Mouse (Mus musculus): ENCODE measurements at regions not wholly inside any gene's neighbourhood (a gene's known extent, or its start where the extent isn't known, plus 50 kb on each side); places are given as distances from the start of the nearest gene placed in this dataset.

GRCm38 (mm10) chr9:33766235-33766634, 719.5 kb upstream of the Kirrel3 start:
- no peak for DNase-seq (ENCODE audit: low read depth, low spot score)

- no peak for DNase-seq (ENCODE audit: low read depth, low spot score)
These were observed 715.9 kb upstream of the Kirrel3 start for GRCm38 (mm10) chr9:33769811-33770210.

GRCm38 (mm10) chr9:33774178-33774577, 711.5 kb upstream of the Kirrel3 start:
- no peak for DNase-seq (ENCODE audit: low read depth, low spot score)

- DNase-seq (ENCODE audit: low read depth, low spot score): peak; percentile 6
These were observed 695.1 kb upstream of the Kirrel3 start for GRCm38 (mm10) chr9:33790617-33791016.

- DNase-seq (ENCODE audit: low read depth, low spot score): no peak
These were observed 685.4 kb upstream of the Kirrel3 start for GRCm38 (mm10) chr9:33800250-33800649.

- no peak for DNase-seq (ENCODE audit: low read depth, low spot score)
These were observed 684.9 kb upstream of the Kirrel3 start for GRCm38 (mm10) chr9:33800763-33801162.

- DNase-seq (ENCODE audit: low read depth, low spot score): no peak
These were observed 670.8 kb upstream of the Kirrel3 start for GRCm38 (mm10) chr9:33814739-33815368.

- no peak for DNase-seq (ENCODE audit: low read depth, low spot score)
These were observed 662.9 kb upstream of the Kirrel3 start for GRCm38 (mm10) chr9:33822574-33823394.

- no peak for DNase-seq (ENCODE audit: low read depth, low spot score)
These were observed 659.6 kb upstream of the Kirrel3 start for GRCm38 (mm10) chr9:33826116-33826515.

GRCm38 (mm10) chr9:33827409-33827808, 658.3 kb upstream of the Kirrel3 start:
- DNase-seq (ENCODE audit: low read depth, low spot score): no peak

GRCm38 (mm10) chr9:33837666-33838380, 647.9 kb upstream of the Kirrel3 start:
- no peak for DNase-seq (ENCODE audit: low read depth, low spot score)

GRCm38 (mm10) chr9:33849623-33850022, 636.1 kb upstream of the Kirrel3 start:
- no peak for DNase-seq (ENCODE audit: low read depth, low spot score)

GRCm38 (mm10) chr9:33850024-33850423, 635.7 kb upstream of the Kirrel3 start:
- DNase-seq (ENCODE audit: low read depth, low spot score): no peak

- DNase-seq (ENCODE audit: low read depth, low spot score): no peak
These were observed 634.7 kb upstream of the Kirrel3 start for GRCm38 (mm10) chr9:33850993-33851392.

- peak; percentile 8 for DNase-seq (ENCODE audit: low read depth, low spot score)
These were observed 629.5 kb upstream of the Kirrel3 start for GRCm38 (mm10) chr9:33856169-33856568.

- no peak for DNase-seq (ENCODE audit: low read depth, low spot score)
These were observed 627.2 kb upstream of the Kirrel3 start for GRCm38 (mm10) chr9:33858511-33858910.

- DNase-seq (ENCODE audit: low read depth, low spot score): no peak
These were observed 617.0 kb upstream of the Kirrel3 start for GRCm38 (mm10) chr9:33868666-33869065.

GRCm38 (mm10) chr9:33887279-33887678, 598.4 kb upstream of the Kirrel3 start:
- DNase-seq (ENCODE audit: low read depth, low spot score): no peak

GRCm38 (mm10) chr9:33892001-33892400, 593.7 kb upstream of the Kirrel3 start:
- no peak for DNase-seq (ENCODE audit: low read depth, low spot score)

- DNase-seq (ENCODE audit: low read depth, low spot score): no peak
These were observed 584.2 kb upstream of the Kirrel3 start for GRCm38 (mm10) chr9:33901313-33902076.

- DNase-seq (ENCODE audit: low read depth, low spot score): no peak
These were observed 581.6 kb upstream of the Kirrel3 start for GRCm38 (mm10) chr9:33903991-33904570.

All from retina, adult 2 months (tissue).